Mouse (Mus musculus): ENCODE results near the gene Cpsf6. TPM values are rescaled to one million over a fixed set of nuclear protein-coding genes. Genes with fewer than 3 reads are reported as not detected.
A peak's percentile ranks its signal among the peaks of the same experiment; 100 is the strongest.

The Cpsf6 gene
- polyA plus RNA-seq, 1 experiment from 2014 or later, result 231 TPM

GRCm38 (mm10) chr10:117375841-117376579 is 3.8 kb downstream of the Cpsf6 start:
- no peaks in the 10 kb centered on the region for H3K27me3 ChIP-seq
- H3K27ac ChIP-seq, result peak overlapping the region; percentile 96
- no peaks in the 10 kb centered on the region for H3K9me3 ChIP-seq (replicated peaks)
- peaks cover 15% of the 10 kb centered on the region; the same call in 1 of the 2 replicates for H3K4me1 ChIP-seq
- H3K4me2 ChIP-seq (replicated peaks), result peak overlapping the region; percentile 79
- H3K9ac ChIP-seq, result peak overlapping the region; percentile 100
- H3K36me3 ChIP-seq, result no peaks in the 10 kb centered on the region
- WGBS, result under 1% methylated on average over 52 of the region's 74 CpGs
- H3K4me3 ChIP-seq, result peak overlapping the region; percentile 96
- ATAC-seq (ENCODE audit: low FRiP score), result peak; percentile 65

GRCm38 (mm10) chr10:117375163-117375562 is 4.7 kb downstream of the Cpsf6 start:
- H3K9ac ChIP-seq, result peak overlapping the region; percentile 100; the same call in 1 of the 2 replicates
- H3K4me3 ChIP-seq, result peak overlapping the region; percentile 96
- H3K9me3 ChIP-seq (replicated peaks), result no peaks in the 10 kb centered on the region
- peaks cover 15% of the 10 kb centered on the region; the same call in 1 of the 2 replicates for H3K4me1 ChIP-seq
- H3K4me2 ChIP-seq (replicated peaks), result peak overlapping the region; percentile 79
- no peaks in the 10 kb centered on the region for H3K27me3 ChIP-seq
- H3K27ac ChIP-seq, result no peak overlapping the region
- WGBS, result 26% methylated on average over 10 of the region's 10 CpGs
- no peaks in the 10 kb centered on the region for H3K36me3 ChIP-seq
- ATAC-seq (ENCODE audit: low FRiP score), result no peak

- Histone ChIP-seq H3K9me3 (replicated peaks) (no peaks in the 10 kb centered on the region), H3K27ac (no peak overlapping the region), H3K9ac (no peak overlapping the region), H3K4me1 (no peaks in the 10 kb centered on the region), H3K4me3 (no peak overlapping the region), H3K27me3 (no peaks in the 10 kb centered on the region), H3K36me3 (peaks cover 57% of the 10 kb centered on the region), H3K4me2 (replicated peaks) (no peak overlapping the region)
- 39% methylated on average over 3 of the region's 3 CpGs for WGBS
- ATAC-seq (ENCODE audit: low FRiP score), result no peak
These were observed 16.7 kb downstream of the Cpsf6 start for GRCm38 (mm10) chr10:117363106-117363505.

GRCm38 (mm10) chr10:117358891-117359290 is 20.9 kb downstream of the Cpsf6 start:
- WGBS, result 88% methylated on average over 11 of the region's 11 CpGs
- H3K27ac ChIP-seq, result no peak overlapping the region
- no peaks in the 10 kb centered on the region for H3K27me3 ChIP-seq
- no peak overlapping the region for H3K9ac ChIP-seq
- H3K4me3 ChIP-seq, result no peak overlapping the region
- no peaks in the 10 kb centered on the region for H3K4me1 ChIP-seq
- no peak overlapping the region for H3K4me2 ChIP-seq (replicated peaks)
- no peak for ATAC-seq (ENCODE audit: low FRiP score)
- H3K36me3 ChIP-seq, result peaks cover 64% of the 10 kb centered on the region
- H3K9me3 ChIP-seq (replicated peaks), result no peaks in the 10 kb centered on the region

GRCm38 (mm10) chr10:117343000-117343399 is 36.8 kb downstream of the Cpsf6 start:
- no peaks in the 10 kb centered on the region for H3K27me3 ChIP-seq
- no peaks in the 10 kb centered on the region for H3K9me3 ChIP-seq (replicated peaks)
- H3K4me3 ChIP-seq, result no peak overlapping the region
- whole genome bisulfite sequencing, result 93% methylated on average over 4 of the region's 4 CpGs
- H3K27ac ChIP-seq, result no peak overlapping the region
- no peak overlapping the region for H3K9ac ChIP-seq
- H3K4me1 ChIP-seq, result no peaks in the 10 kb centered on the region
- H3K4me2 ChIP-seq (replicated peaks), result no peak overlapping the region
- H3K36me3 ChIP-seq, result no peaks in the 10 kb centered on the region
- no peak for ATAC-seq (ENCODE audit: low FRiP score)

- no peak overlapping the region for H3K27ac ChIP-seq
- no peaks in the 10 kb centered on the region for H3K9me3 ChIP-seq (replicated peaks)
- no peak overlapping the region for H3K4me3 ChIP-seq
- H3K4me2 ChIP-seq (replicated peaks), result no peak overlapping the region
- no peaks in the 10 kb centered on the region for H3K27me3 ChIP-seq
- H3K9ac ChIP-seq, result no peak overlapping the region
- H3K36me3 ChIP-seq, result no peaks in the 10 kb centered on the region
- no peaks in the 10 kb centered on the region for H3K4me1 ChIP-seq
- no peak for ATAC-seq (ENCODE audit: low FRiP score)
- 84% methylated on average over 2 of the region's 2 CpGs for WGBS
These were observed 37.4 kb downstream of the Cpsf6 start for GRCm38 (mm10) chr10:117342406-117342805.

- H3K4me3 ChIP-seq, result no peak overlapping the region
- no peaks in the 10 kb centered on the region for H3K27me3 ChIP-seq
- H3K27ac ChIP-seq, result no peak overlapping the region
- no peaks in the 10 kb centered on the region for H3K9me3 ChIP-seq (replicated peaks)
- H3K36me3 ChIP-seq, result no peaks in the 10 kb centered on the region
- no peaks in the 10 kb centered on the region for H3K4me1 ChIP-seq
- WGBS, result 90% methylated on average over 4 of the region's 4 CpGs
- H3K4me2 ChIP-seq (replicated peaks), result no peak overlapping the region
- no peak overlapping the region for H3K9ac ChIP-seq
- ATAC-seq (ENCODE audit: low FRiP score), result no peak
These were observed 38.8 kb downstream of the Cpsf6 start for GRCm38 (mm10) chr10:117341029-117341428.

- Histone ChIP-seq H3K27ac (no peak overlapping the region), H3K9ac (no peak overlapping the region), H3K36me3 (no peaks in the 10 kb centered on the region), H3K9me3 (replicated peaks) (no peaks in the 10 kb centered on the region), H3K4me3 (no peak overlapping the region), H3K27me3 (no peaks in the 10 kb centered on the region), H3K4me1 (no peaks in the 10 kb centered on the region), H3K4me2 (replicated peaks) (no peak overlapping the region)
- WGBS, result 82% methylated on average over 7 of the region's 7 CpGs
- ATAC-seq (ENCODE audit: low FRiP score), result no peak
These were observed 40.6 kb downstream of the Cpsf6 start for GRCm38 (mm10) chr10:117339241-117339640.

- Histone ChIP-seq H3K4me3 (no peak overlapping the region), H3K27me3 (no peaks in the 10 kb centered on the region), H3K27ac (no peak overlapping the region), H3K4me2 (replicated peaks) (no peak overlapping the region), H3K4me1 (no peaks in the 10 kb centered on the region), H3K9me3 (replicated peaks) (no peaks in the 10 kb centered on the region), H3K36me3 (no peaks in the 10 kb centered on the region), H3K9ac (no peak overlapping the region)
- no peak for ATAC-seq (ENCODE audit: low FRiP score)
These were observed 41.9 kb downstream of the Cpsf6 start for GRCm38 (mm10) chr10:117337946-117338345.

GRCm38 (mm10) chr10:117335649-117336048 is 44.2 kb downstream of the Cpsf6 start:
- WGBS, result 36% methylated on average over 4 of the region's 4 CpGs

GRCm38 (mm10) chr10:117330521-117330920 is 49.3 kb downstream of the Cpsf6 start:
- Histone ChIP-seq H3K27ac (no peak overlapping the region), H3K36me3 (no peaks in the 10 kb centered on the region), H3K9ac (no peak overlapping the region), H3K4me3 (no peak overlapping the region), H3K4me1 (no peaks in the 10 kb centered on the region), H3K9me3 (replicated peaks) (no peaks in the 10 kb centered on the region), H3K4me2 (replicated peaks) (no peak overlapping the region), H3K27me3 (no peaks in the 10 kb centered on the region)
- WGBS, result 83% methylated on average over 5 of the region's 5 CpGs
- no peak for ATAC-seq (ENCODE audit: low FRiP score)

More at GRCm38 (mm10) chr10:117335649-117336048, 44.2 kb downstream of the Cpsf6 start:
- H3K9me3 ChIP-seq (replicated peaks), result no peaks in the 10 kb centered on the region
- no peaks in the 10 kb centered on the region for H3K4me1 ChIP-seq
- no peaks in the 10 kb centered on the region for H3K27me3 ChIP-seq
- peak; percentile 47; the same call in 1 of the 2 replicates for ATAC-seq (ENCODE audit: low FRiP score)
- no peak overlapping the region for H3K4me2 ChIP-seq (replicated peaks)
- H3K36me3 ChIP-seq, result no peaks in the 10 kb centered on the region
- no peak overlapping the region for H3K4me3 ChIP-seq
- H3K27ac ChIP-seq, result no peak overlapping the region
- H3K9ac ChIP-seq, result no peak overlapping the region

- Histone ChIP-seq H3K4me3 (no peak overlapping the region), H3K27me3 (no peaks in the 10 kb centered on the region), H3K9ac (no peak overlapping the region), H3K36me3 (no peaks in the 10 kb centered on the region), H3K27ac (no peak overlapping the region), H3K9me3 (replicated peaks) (0 out of 2 replicates have a peak, but pooled peaks cover 4% of the 10 kb centered on the region), H3K4me1 (no peaks in the 10 kb centered on the region), H3K4me2 (replicated peaks) (no peak overlapping the region)
- ATAC-seq (ENCODE audit: low FRiP score), result no peak
- 86% methylated on average over 7 of the region's 7 CpGs for WGBS
These were observed 56.0 kb downstream of the Cpsf6 start for GRCm38 (mm10) chr10:117323782-117324181.

- Histone ChIP-seq H3K36me3 (no peaks in the 10 kb centered on the region), H3K4me1 (no peaks in the 10 kb centered on the region), H3K4me2 (replicated peaks) (no peak overlapping the region), H3K9me3 (replicated peaks) (0 out of 2 replicates have a peak, but pooled peaks cover 4% of the 10 kb centered on the region), H3K9ac (no peak overlapping the region), H3K27me3 (no peaks in the 10 kb centered on the region), H3K27ac (no peak overlapping the region), H3K4me3 (no peak overlapping the region)
- no peak for ATAC-seq (ENCODE audit: low FRiP score)
- 91% methylated on average over 5 of the region's 5 CpGs for WGBS
These were observed 57.2 kb downstream of the Cpsf6 start for GRCm38 (mm10) chr10:117322630-117323029.

Data from hindbrain, embryonic 12.5 days (tissue).